Mouse (Mus musculus): ENCODE results near the gene Fxyd2. TPM values are rescaled to one million over a fixed set of nuclear protein-coding genes. Genes with fewer than 3 reads are reported as not detected.

Fxyd2 gene
- 451 and 476 TPM in 2 replicates for polyA plus RNA-seq (2015; fragmentation: Nextera tagmentation; extraction: Ambion mirVana)

DNA sequence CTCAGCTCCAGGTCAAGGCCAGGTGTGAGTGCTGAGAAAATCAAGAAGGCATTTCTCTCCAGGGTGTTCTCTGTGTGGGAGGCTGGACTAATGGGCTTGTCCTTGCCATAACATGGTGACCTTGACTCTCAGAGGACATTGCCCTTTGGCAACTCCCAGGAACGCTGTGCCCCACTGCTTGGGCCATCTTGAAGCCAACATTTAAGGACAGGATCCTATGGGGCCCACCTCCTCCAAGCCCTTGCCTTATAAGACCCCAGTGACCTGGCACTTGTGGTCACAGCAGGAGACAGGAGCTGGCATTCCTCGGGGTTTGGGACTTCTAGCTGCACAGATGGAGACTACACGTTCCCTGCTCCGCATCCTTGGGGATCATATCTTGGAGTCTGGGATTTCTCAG, at the start of gene Fxyd2:
Gene Fxyd2, plus strand, starts transcription at position 236 of the 400 bp plus-strand sequence.
- H3K4me2 ChIP-seq, result no peak within 1 kb of the TSS
- H3K27me3 ChIP-seq, result 0 out of 2 replicates have a peak, but pooled peaks cover 5% of the 10 kb centered on the region
- ATAC-seq (replicated peaks; ENCODE audit: low FRiP score), result no peak
- H3K27ac ChIP-seq, result no peak within 1 kb of the TSS
- no peaks in the 10 kb centered on the region for H3K9me3 ChIP-seq (replicated peaks)
- H3K9ac ChIP-seq, result no peak within 1 kb of the TSS
- no peak within 1 kb of the TSS for H3K4me3 ChIP-seq (replicated peaks)
- H3K36me3 ChIP-seq, result peaks cover 16% of the 10 kb centered on the region; the same call in 1 of the 2 replicates
- 78% methylated on average over 4 of the region's 4 CpGs for WGBS
- peaks cover 22% of the 10 kb centered on the region for H3K4me1 ChIP-seq

DNA sequence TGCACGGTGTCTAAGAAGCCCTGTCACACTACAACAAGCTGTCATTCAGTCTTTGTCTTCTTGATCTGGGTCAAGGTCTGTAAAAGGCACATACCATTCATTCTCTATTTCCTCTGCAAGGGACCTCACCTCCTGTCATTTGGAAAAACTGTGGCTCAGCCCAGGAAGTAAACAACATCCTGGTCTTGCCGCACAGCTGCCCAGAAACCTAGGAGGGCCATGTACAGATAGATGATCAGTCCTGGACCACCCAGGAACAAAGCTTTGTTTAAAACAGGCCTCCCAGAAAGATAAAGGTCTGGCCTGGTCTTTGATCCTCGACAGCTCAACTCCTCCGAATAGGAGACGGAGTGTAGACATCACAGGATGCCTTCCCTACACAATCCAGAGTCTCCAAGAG, 49.6 kb upstream of the Fxyd2 start:
- Histone ChIP-seq H3K4me1 (no peaks in the 10 kb centered on the region), H3K27ac (no peak overlapping the region), H3K36me3 (no peaks in the 10 kb centered on the region), H3K4me3 (replicated peaks) (no peak overlapping the region), H3K4me2 (no peak overlapping the region), H3K9me3 (replicated peaks) (no peaks in the 10 kb centered on the region), H3K9ac (no peak overlapping the region), H3K27me3 (no peaks in the 10 kb centered on the region)
- ATAC-seq (replicated peaks; ENCODE audit: low FRiP score), result no peak
- WGBS, result 32% methylated on average over 5 of the region's 5 CpGs

DNA sequence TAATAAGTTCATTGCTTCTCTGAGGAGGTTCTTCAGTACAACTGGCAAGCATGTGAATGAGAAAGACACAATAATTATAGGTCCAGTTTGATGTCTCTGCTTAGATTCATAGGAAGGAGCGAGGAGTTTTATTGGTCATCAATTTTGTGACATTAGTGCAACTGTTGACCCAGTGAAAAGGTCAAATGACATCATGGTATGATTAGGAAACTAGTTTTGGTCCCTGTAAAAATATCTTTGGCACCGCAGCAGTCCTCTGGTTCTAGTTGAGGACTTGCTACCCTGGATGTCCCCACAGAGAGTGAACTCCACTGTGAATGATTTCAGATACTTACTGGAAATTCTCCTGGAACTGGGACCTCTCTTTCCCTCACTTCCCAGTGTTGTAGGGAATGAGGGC, 44.3 kb upstream of the Fxyd2 start:
- H3K9ac ChIP-seq, result no peak overlapping the region
- no peaks in the 10 kb centered on the region for H3K4me1 ChIP-seq
- H3K36me3 ChIP-seq, result no peaks in the 10 kb centered on the region
- no peaks in the 10 kb centered on the region for H3K27me3 ChIP-seq
- H3K9me3 ChIP-seq (replicated peaks), result no peaks in the 10 kb centered on the region
- no peak overlapping the region for H3K4me2 ChIP-seq
- H3K27ac ChIP-seq, result no peak overlapping the region
- no peak overlapping the region for H3K4me3 ChIP-seq (replicated peaks)
- no peak for ATAC-seq (replicated peaks; ENCODE audit: low FRiP score)
- WGBS, result 68% methylated on average over 2 of the region's 2 CpGs

DNA sequence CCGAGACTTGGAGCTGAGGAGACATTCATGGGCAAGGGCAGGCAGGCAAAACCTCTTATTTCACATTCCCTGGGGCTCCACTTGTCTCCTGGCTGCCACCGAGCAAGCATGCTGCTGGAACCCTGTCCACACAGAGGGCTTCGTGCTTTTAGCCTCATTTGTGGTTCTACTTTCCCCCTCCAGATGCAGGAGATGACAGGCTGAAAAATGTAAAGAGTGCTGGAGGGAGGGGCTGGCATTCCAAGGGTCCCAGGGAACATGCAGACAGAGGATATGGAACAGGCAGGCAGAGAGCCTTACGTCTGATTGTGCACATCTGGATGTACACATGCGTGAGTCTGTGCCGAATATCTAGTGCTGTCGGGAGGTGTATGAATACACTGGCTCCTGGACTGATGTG, 41.1 kb upstream of the Fxyd2 start:
- no peaks in the 10 kb centered on the region for H3K9me3 ChIP-seq (replicated peaks)
- no peaks in the 10 kb centered on the region for H3K36me3 ChIP-seq
- no peak for ATAC-seq (replicated peaks; ENCODE audit: low FRiP score)
- no peaks in the 10 kb centered on the region for H3K27me3 ChIP-seq
- H3K9ac ChIP-seq, result no peak overlapping the region
- no peaks in the 10 kb centered on the region for H3K4me1 ChIP-seq
- WGBS, result 59% methylated on average over 7 of the region's 7 CpGs
- H3K4me3 ChIP-seq (replicated peaks), result no peak overlapping the region
- H3K27ac ChIP-seq, result no peak overlapping the region
- H3K4me2 ChIP-seq, result no peak overlapping the region

DNA sequence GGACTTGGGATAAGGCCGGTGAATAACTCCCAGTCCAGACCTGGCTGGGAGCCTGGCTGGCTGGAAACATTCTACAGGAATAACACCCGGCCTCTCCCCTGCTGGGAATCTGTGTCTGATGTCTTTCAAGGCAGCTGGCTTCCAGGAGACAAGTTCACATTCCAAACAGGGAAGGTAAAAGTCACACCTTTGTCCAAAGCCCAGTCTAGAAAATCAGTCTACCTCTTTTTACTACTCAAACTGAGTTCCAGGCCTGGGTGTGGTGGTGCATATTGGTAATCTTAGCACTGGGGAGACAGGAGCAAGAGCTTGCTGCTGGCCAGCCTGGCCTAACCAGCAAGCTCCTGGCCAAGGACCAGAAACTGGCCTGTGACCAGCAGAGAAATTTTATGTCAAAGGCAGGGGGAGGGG, 37.4 kb upstream of the Fxyd2 start:
- Histone ChIP-seq H3K27me3 (no peaks in the 10 kb centered on the region), H3K27ac (no peak overlapping the region), H3K36me3 (no peaks in the 10 kb centered on the region), H3K9me3 (replicated peaks) (no peaks in the 10 kb centered on the region), H3K4me2 (no peak overlapping the region), H3K4me3 (replicated peaks) (no peak overlapping the region), H3K9ac (no peak overlapping the region), H3K4me1 (0 out of 2 replicates have a peak, but pooled peaks cover 4% of the 10 kb centered on the region)
- ATAC-seq (replicated peaks; ENCODE audit: low FRiP score), result no peak
- WGBS, result 50% methylated on average over 2 of the region's 2 CpGs

DNA sequence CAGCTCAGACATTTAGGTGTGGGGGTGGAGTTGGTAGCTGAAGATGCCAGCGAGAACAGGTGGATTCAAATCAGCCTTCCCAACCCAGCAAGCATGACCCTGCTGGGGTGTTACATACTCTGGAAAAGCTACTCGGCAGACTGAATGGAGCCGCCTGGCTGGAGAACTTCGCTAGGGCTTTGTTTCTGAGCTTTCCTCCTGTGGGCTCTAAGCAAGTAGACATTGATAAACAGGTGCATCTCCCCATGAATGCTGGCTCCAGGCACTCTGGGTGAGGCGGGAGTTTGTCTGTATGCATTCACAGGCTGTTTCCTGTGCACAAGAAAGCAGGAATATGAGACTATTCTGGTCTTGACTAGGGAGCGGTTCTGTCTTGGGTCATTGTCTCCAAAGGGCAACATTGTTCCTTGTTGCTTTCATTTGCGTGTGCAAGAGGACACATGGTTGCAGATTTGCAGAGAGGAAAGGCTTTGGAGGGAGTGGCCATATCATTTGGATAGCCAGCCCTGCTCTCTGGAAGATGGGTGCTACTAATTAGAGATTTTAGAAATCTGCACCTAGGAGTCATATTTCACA, 35.7 kb upstream of the Fxyd2 start:
- WGBS, result 61% methylated on average over 7 of the region's 7 CpGs
- no peak for ATAC-seq (replicated peaks; ENCODE audit: low FRiP score)
- H3K36me3 ChIP-seq, result no peaks in the 10 kb centered on the region

DNA sequence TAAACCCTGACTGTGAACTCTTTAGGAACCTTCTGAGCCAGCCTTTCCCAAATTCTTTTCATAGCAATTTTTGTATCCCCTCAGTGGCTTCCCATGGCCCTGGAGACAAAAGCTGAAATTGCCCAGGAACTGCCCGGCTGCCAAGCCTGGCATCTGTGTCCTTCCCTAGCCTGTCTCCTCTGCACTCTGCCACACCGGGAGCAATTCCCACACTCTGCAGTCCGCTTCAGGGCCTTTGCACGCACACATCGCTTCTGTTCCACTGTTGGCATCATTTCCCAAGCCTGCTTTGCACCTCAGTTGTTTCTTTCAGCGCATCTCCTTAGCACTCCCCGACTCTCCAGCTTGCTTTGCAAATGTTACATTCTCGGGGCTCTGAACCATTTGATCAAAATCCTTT, 31.8 kb upstream of the Fxyd2 start:
- H3K4me1 ChIP-seq, result peaks cover 42% of the 10 kb centered on the region
- no peak overlapping the region for H3K4me2 ChIP-seq
- no peaks in the 10 kb centered on the region for H3K27me3 ChIP-seq
- no peaks in the 10 kb centered on the region for H3K9me3 ChIP-seq (replicated peaks)
- WGBS, result 45% methylated on average over 8 of the region's 8 CpGs
- no peak overlapping the region for H3K4me3 ChIP-seq (replicated peaks)
- H3K27ac ChIP-seq, result peak overlapping the region; percentile 69
- no peak for ATAC-seq (replicated peaks; ENCODE audit: low FRiP score)
- H3K9ac ChIP-seq, result no peak overlapping the region
- no peaks in the 10 kb centered on the region for H3K36me3 ChIP-seq

More for the DNA sequence above, 35.7 kb upstream of the Fxyd2 start:
- Histone ChIP-seq H3K27ac (no peak overlapping the region), H3K4me2 (no peak overlapping the region), H3K9me3 (replicated peaks) (no peaks in the 10 kb centered on the region), H3K4me1 (peaks cover 13% of the 10 kb centered on the region; the same call in 1 of the 2 replicates), H3K9ac (no peak overlapping the region), H3K4me3 (replicated peaks) (no peak overlapping the region), H3K27me3 (no peaks in the 10 kb centered on the region)

DNA sequence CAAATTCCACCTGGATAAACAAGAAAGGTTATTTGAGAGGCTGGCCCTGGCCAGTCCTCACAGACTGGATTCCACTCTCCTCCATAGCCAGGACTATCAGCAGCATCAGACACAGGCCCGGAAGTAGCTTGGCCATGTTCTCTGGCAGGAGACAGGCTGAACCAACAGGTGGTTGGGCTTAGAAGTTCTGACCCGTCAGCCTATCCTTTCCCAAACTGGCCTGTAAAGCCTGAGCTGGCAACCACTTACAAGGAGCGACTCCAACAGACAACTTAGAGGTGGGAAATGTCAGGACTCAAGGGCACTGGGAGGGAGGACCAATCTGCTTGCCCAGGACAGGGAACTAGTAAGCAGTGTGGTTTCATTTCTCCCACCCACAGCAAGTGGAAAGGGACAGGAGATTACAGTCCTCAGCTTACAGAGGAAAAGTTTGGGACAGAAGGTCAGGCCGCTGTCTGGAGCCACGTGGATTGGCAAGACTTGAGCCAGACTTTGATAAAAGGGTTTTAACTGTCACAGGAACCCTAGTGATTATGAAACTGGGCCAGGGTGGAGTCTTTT, 31.0 kb upstream of the Fxyd2 start:
- H3K9ac ChIP-seq, result no peak overlapping the region
- 27% methylated on average over 5 of the region's 5 CpGs for WGBS
- no peaks in the 10 kb centered on the region for H3K9me3 ChIP-seq (replicated peaks)
- no peaks in the 10 kb centered on the region for H3K27me3 ChIP-seq
- H3K27ac ChIP-seq, result peak overlapping the region; percentile 69
- H3K4me2 ChIP-seq, result no peak overlapping the region
- no peaks in the 10 kb centered on the region for H3K36me3 ChIP-seq
- ATAC-seq (replicated peaks; ENCODE audit: low FRiP score), result peak; percentile 54
- H3K4me3 ChIP-seq (replicated peaks), result no peak overlapping the region
- H3K4me1 ChIP-seq, result peaks cover 48% of the 10 kb centered on the region

DNA sequence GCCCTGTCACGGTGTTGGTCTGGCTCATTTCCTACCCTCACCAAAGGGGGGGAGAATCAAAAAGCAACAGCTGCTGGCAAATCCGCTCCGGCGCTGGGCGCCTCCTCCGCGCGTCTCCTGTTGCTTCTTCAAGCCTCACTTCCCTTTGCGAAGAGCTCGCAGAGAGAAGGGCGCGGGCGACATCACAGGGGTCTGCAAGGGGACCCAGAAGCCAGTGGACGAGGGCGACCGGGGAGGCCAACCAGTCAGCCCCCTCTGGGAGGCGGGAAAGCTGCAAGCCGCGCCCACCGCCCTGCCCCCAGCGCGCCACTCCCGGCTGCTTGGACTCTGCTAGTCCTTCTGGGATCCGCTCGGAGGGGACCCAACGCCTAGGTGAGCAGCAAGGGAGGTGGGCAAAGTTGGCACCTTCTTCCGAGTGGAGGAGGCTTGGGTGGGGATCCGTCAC, 29.3 kb upstream of the Fxyd2 start, which contains the start of gene Fxyd6:
Gene Fxyd6, plus strand, starts transcription at position 69 of the 445 bp plus-strand sequence.
- peak; percentile 83 for ATAC-seq (replicated peaks; ENCODE audit: low FRiP score)
- Histone ChIP-seq H3K4me2 (peak within 1 kb of the TSS; percentile 88), H3K36me3 (no peaks in the 10 kb centered on the region), H3K4me3 (replicated peaks) (peak within 1 kb of the TSS; percentile 70), H3K4me1 (peaks cover 62% of the 10 kb centered on the region), H3K9me3 (replicated peaks) (no peaks in the 10 kb centered on the region), H3K27me3 (no peaks in the 10 kb centered on the region), H3K9ac (peak within 1 kb of the TSS; percentile 64), H3K27ac (peak within 1 kb of the TSS; percentile 79)
- WGBS, result under 1% methylated on average over 28 of the region's 28 CpGs

DNA sequence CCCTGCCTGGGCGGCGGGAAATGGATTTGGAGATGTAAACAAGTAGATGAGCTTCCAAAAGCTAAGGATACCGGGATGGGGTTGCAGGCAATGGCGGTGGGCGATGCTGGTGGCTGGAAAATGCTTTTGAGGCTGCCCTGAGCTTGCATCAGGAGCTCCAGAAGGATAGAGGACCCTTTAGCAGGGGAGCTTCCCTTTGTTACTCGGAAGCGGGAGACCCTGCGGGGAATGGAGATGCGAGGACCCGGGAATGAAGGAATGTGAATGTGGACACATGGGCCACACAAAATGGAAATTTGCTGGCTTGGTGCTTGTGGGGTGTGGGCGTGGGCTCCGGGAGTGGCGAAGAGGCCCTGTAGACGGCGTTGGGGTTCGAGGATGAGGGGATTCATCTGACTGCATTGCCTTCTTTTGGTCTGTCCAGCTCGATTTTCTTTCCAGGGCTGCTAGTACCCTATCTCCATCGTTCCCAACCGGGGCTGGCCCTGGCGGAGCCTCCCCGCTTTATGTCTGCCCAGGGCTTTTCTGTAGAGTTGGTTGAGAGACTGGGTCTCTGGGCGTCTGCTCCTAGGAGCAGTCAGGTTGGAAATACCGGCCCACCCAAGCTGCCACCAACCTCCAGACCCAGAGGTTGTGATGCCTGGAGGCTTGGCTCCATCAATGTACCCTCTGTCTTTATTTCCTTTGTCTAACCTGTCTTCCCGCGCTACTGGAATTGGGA, 28.7 kb upstream of the Fxyd2 start:
- Histone ChIP-seq H3K4me1 (peaks cover 59% of the 10 kb centered on the region), H3K9me3 (replicated peaks) (no peaks in the 10 kb centered on the region), H3K27ac (peak overlapping the region; percentile 79), H3K4me3 (replicated peaks) (peak overlapping the region; percentile 70), H3K4me2 (peak overlapping the region; percentile 88), H3K9ac (peak overlapping the region; percentile 64), H3K36me3 (no peaks in the 10 kb centered on the region), H3K27me3 (no peaks in the 10 kb centered on the region)
- ATAC-seq (replicated peaks; ENCODE audit: low FRiP score), result 0 out of 2 replicates have a peak, but pooled peaks have one; percentile 12
- 5% methylated on average over 25 of the region's 25 CpGs for WGBS

DNA sequence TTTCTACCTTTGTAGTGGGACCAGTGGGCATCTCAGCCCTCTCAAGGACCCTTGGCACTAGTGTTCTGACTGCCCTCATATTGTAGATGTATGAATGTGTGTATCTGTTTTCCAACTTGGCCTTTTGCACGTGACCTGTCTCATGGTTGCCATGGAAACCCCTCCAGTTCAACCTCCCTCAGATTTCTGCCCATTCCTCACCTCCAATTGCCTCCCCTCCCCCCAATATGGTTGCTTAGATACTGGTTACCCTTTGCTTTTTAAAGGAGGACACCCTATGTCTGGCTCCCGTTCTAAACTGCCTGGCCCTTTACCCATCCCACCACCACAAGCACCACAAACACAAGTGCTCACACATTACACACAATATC, 28.1 kb upstream of the Fxyd2 start:
- 0 out of 2 replicates have a peak overlapping the region, but pooled peaks have one; percentile 79 for H3K27ac ChIP-seq
- peak overlapping the region; percentile 88 for H3K4me2 ChIP-seq
- no peaks in the 10 kb centered on the region for H3K9me3 ChIP-seq (replicated peaks)
- no peak for ATAC-seq (replicated peaks; ENCODE audit: low FRiP score)
- H3K4me3 ChIP-seq (replicated peaks), result peak overlapping the region; percentile 70
- H3K4me1 ChIP-seq, result peaks cover 61% of the 10 kb centered on the region
- peak overlapping the region; percentile 64 for H3K9ac ChIP-seq
- H3K36me3 ChIP-seq, result no peaks in the 10 kb centered on the region
- WGBS, result 19% methylated on average over 2 of the region's 2 CpGs
- no peaks in the 10 kb centered on the region for H3K27me3 ChIP-seq

DNA sequence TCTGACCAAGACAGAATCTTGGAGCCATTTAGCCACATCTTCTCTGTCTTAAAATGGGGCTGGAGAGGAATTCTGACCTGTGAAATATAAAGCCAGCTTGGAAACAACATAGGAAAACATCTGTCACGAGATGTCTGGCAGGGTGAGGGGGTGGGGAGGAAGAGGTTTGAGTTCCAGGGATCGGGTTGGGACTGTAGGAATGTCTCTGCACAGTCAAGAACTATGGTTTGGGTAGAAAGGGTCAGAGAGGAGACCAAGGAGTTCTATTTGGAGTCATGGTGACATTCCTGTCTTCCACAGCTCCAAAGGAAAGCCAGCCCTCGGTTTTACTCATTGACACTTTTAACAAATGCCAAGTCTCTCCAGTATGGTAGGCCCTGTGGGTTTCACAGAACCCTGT, 25.6 kb upstream of the Fxyd2 start:
- ATAC-seq (replicated peaks; ENCODE audit: low FRiP score), result no peak

More for the DNA sequence above, 25.6 kb upstream of the Fxyd2 start:
- H3K4me1 ChIP-seq, result peaks cover 65% of the 10 kb centered on the region
- no peaks in the 10 kb centered on the region for H3K9me3 ChIP-seq (replicated peaks)
- H3K4me3 ChIP-seq (replicated peaks), result no peak overlapping the region
- no peaks in the 10 kb centered on the region for H3K36me3 ChIP-seq
- no peak overlapping the region for H3K4me2 ChIP-seq
- 48% methylated on average over 3 of the region's 3 CpGs for WGBS
- 0 out of 2 replicates have a peak overlapping the region, but pooled peaks have one; percentile 14 for H3K27ac ChIP-seq
- H3K27me3 ChIP-seq, result no peaks in the 10 kb centered on the region
- H3K9ac ChIP-seq, result no peak overlapping the region

All from kidney, embryonic 15.5 days (tissue).